Mouse (Mus musculus): ENCODE data around the gene Fbxo9. TPM values are rescaled to one million over a fixed set of nuclear protein-coding genes. Genes with fewer than 3 reads are reported as not detected.
"Not testable (repeated sequence)": the region's sequence is repeated elsewhere in the genome, so short reads cannot be mapped to it uniquely, and the experiment has no call there.

The Fbxo9 gene
- 35.7 and 36.2 TPM in 2 replicates for polyA plus RNA-seq (2015; fragmentation: Nextera tagmentation; extraction: Ambion mirVana)

- under 1% methylated on average over 20 of the region's 20 CpGs for WGBS
- Histone ChIP-seq H3K9ac (ENCODE audit: low read length) (peak within 1 kb of the TSS; percentile 94), H3K4me3 (replicated peaks; ENCODE audit: low read length) (peak within 1 kb of the TSS; percentile 96), H3K27ac (ENCODE audit: low read length) (peak within 1 kb of the TSS; percentile 98), H3K36me3 (ENCODE audit: control insufficient read depth, insufficient read depth, low read length) (no peaks in the 10 kb centered on the region), H3K4me1 (ENCODE audit: control insufficient read depth, insufficient read depth, low read length) (peaks cover 12% of the 10 kb centered on the region; the same call in 1 of the 2 replicates), H3K9me3 (replicated peaks; ENCODE audit: control insufficient read depth, low read length) (no peaks in the 10 kb centered on the region), H3K4me2 (ENCODE audit: low read depth, low read length) (peak within 1 kb of the TSS; percentile 79), H3K27me3 (ENCODE audit: control insufficient read depth, insufficient read depth, low read length) (no peaks in the 10 kb centered on the region)
- ATAC-seq (ENCODE audit: insufficient read depth, low FRiP score): peak; percentile 92
These were observed at the start of gene Fbxo9, which contains the start of gene Ick for GRCm38 (mm10) chr9:78108796-78109239. Gene Fbxo9 (minus strand): TSS chr9:78109065. Gene Ick (plus strand): TSS chr9:78109192.

GRCm38 (mm10) chr9:78157221-78157620 lies 48.4 kb upstream of the Fbxo9 start:
- Histone ChIP-seq H3K9ac (ENCODE audit: low read length) (no peak overlapping the region), H3K9me3 (replicated peaks; ENCODE audit: control insufficient read depth, low read length) (no peaks in the 10 kb centered on the region), H3K27ac (ENCODE audit: low read length) (no peak overlapping the region), H3K27me3 (ENCODE audit: control insufficient read depth, insufficient read depth, low read length) (no peaks in the 10 kb centered on the region), H3K4me2 (ENCODE audit: low read depth, low read length) (no peak overlapping the region), H3K4me3 (replicated peaks; ENCODE audit: low read length) (no peak overlapping the region), H3K36me3 (ENCODE audit: control insufficient read depth, insufficient read depth, low read length) (peaks cover 35% of the 10 kb centered on the region), H3K4me1 (ENCODE audit: control insufficient read depth, insufficient read depth, low read length) (no peaks in the 10 kb centered on the region)
- 87% methylated on average over 1 of the region's 1 CpGs for WGBS
- ATAC-seq (ENCODE audit: insufficient read depth, low FRiP score): no peak

- ATAC-seq (ENCODE audit: insufficient read depth, low FRiP score): no peak
- H3K27me3 ChIP-seq (ENCODE audit: control insufficient read depth, insufficient read depth, low read length): no peaks in the 10 kb centered on the region
- H3K9ac ChIP-seq (ENCODE audit: low read length): no peak overlapping the region
- no peak overlapping the region for H3K4me3 ChIP-seq (replicated peaks; ENCODE audit: low read length)
- no peak overlapping the region for H3K27ac ChIP-seq (ENCODE audit: low read length)
- no peaks in the 10 kb centered on the region for H3K4me1 ChIP-seq (ENCODE audit: control insufficient read depth, insufficient read depth, low read length)
- H3K36me3 ChIP-seq (ENCODE audit: control insufficient read depth, insufficient read depth, low read length): peaks cover 13% of the 10 kb centered on the region
- no peaks in the 10 kb centered on the region for H3K9me3 ChIP-seq (replicated peaks; ENCODE audit: control insufficient read depth, low read length)
- WGBS: 68% methylated on average over 11 of the region's 11 CpGs
- no peak overlapping the region for H3K4me2 ChIP-seq (ENCODE audit: low read depth, low read length)
These were observed 45.5 kb upstream of the Fbxo9 start for GRCm38 (mm10) chr9:78154211-78154977.

GRCm38 (mm10) chr9:78149770-78150169 lies 40.9 kb upstream of the Fbxo9 start:
- H3K9me3 ChIP-seq (replicated peaks; ENCODE audit: control insufficient read depth, low read length); H3K4me1 ChIP-seq (ENCODE audit: control insufficient read depth, insufficient read depth, low read length); H3K27me3 ChIP-seq (ENCODE audit: control insufficient read depth, insufficient read depth, low read length); H3K9ac ChIP-seq (ENCODE audit: low read length); H3K27ac ChIP-seq (ENCODE audit: low read length); ATAC-seq (ENCODE audit: insufficient read depth, low FRiP score); H3K4me2 ChIP-seq (ENCODE audit: low read depth, low read length); H3K4me3 ChIP-seq (replicated peaks; ENCODE audit: low read length); H3K36me3 ChIP-seq (ENCODE audit: control insufficient read depth, insufficient read depth, low read length): not testable (repeated sequence)
- 91% methylated on average over 2 of the region's 2 CpGs for WGBS

- 87% methylated on average over 6 of the region's 6 CpGs for WGBS
- H3K4me3 ChIP-seq (replicated peaks; ENCODE audit: low read length): no peak overlapping the region
- H3K36me3 ChIP-seq (ENCODE audit: control insufficient read depth, insufficient read depth, low read length): no peaks in the 10 kb centered on the region; the same call in 1 of the 2 replicates
These were observed 39.3 kb upstream of the Fbxo9 start for GRCm38 (mm10) chr9:78148149-78148548.

DNA sequence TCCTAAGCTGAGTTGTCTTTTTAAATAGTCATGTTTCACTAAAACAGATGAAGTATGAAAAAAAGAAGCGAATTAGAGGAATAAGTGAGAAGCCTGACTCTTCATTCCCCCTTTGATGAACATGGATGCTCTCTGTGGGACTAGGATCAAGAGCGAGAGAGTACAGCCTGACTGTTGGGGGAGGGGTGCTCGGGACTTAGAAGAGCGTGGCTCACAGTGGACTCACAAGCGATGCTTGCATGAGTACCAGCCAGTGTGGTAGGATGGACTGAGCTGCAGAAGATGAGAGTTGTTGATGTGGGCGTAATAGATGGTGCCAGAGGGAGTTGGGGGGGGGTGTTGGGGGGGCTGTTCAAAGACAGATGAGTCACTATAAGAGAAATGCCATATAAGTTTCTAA lies 37.8 kb upstream of the Fbxo9 start:
- WGBS: 76% methylated on average over 6 of the region's 6 CpGs
- H3K4me2 ChIP-seq (ENCODE audit: low read depth, low read length): no peak overlapping the region

More at GRCm38 (mm10) chr9:78148149-78148548, 39.3 kb upstream of the Fbxo9 start:
- H3K4me1 ChIP-seq (ENCODE audit: control insufficient read depth, insufficient read depth, low read length): no peaks in the 10 kb centered on the region
- H3K9me3 ChIP-seq (replicated peaks; ENCODE audit: control insufficient read depth, low read length): no peaks in the 10 kb centered on the region
- H3K4me2 ChIP-seq (ENCODE audit: low read depth, low read length): no peak overlapping the region
- no peaks in the 10 kb centered on the region for H3K27me3 ChIP-seq (ENCODE audit: control insufficient read depth, insufficient read depth, low read length)
- no peak for ATAC-seq (ENCODE audit: insufficient read depth, low FRiP score)
- H3K9ac ChIP-seq (ENCODE audit: low read length): no peak overlapping the region
- H3K27ac ChIP-seq (ENCODE audit: low read length): no peak overlapping the region

GRCm38 (mm10) chr9:78146099-78146498 lies 37.2 kb upstream of the Fbxo9 start:
- peaks cover 13% of the 10 kb centered on the region for H3K36me3 ChIP-seq (ENCODE audit: control insufficient read depth, insufficient read depth, low read length)
- H3K27me3 ChIP-seq (ENCODE audit: control insufficient read depth, insufficient read depth, low read length): no peaks in the 10 kb centered on the region
- H3K27ac ChIP-seq (ENCODE audit: low read length): no peak overlapping the region

More for the DNA sequence above, 37.8 kb upstream of the Fbxo9 start:
- Histone ChIP-seq H3K9me3 (replicated peaks; ENCODE audit: control insufficient read depth, low read length) (0 out of 2 replicates have a peak, but pooled peaks cover 5% of the 10 kb centered on the region), H3K36me3 (ENCODE audit: control insufficient read depth, insufficient read depth, low read length) (peaks cover 11% of the 10 kb centered on the region), H3K4me1 (ENCODE audit: control insufficient read depth, insufficient read depth, low read length) (no peaks in the 10 kb centered on the region), H3K4me3 (replicated peaks; ENCODE audit: low read length) (no peak overlapping the region), H3K27ac (ENCODE audit: low read length) (no peak overlapping the region; the same call in 1 of the 2 replicates), H3K9ac (ENCODE audit: low read length) (no peak overlapping the region), H3K27me3 (ENCODE audit: control insufficient read depth, insufficient read depth, low read length) (no peaks in the 10 kb centered on the region)
- no peak for ATAC-seq (ENCODE audit: insufficient read depth, low FRiP score)

DNA sequence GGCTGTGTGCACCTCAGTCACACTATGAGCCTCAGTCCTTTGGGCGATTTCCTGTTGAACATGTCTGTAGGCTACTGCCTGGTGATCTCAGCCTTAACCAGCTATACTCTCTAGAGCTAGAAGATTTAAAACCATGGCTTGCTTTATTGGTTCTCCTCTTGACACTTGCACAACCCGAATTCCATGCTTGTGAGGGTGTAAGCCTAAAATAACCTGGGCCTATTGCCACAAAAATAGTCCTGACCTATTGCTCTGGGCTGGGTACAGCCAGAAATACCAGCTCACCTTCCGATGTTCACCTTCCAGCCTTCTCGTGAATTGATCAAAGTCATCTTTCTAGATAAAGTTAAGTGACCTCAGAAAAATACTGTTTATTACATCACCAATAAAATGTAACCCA lies 30.6 kb upstream of the Fbxo9 start:
- ATAC-seq (ENCODE audit: insufficient read depth, low FRiP score): no peak
- Histone ChIP-seq H3K4me3 (replicated peaks; ENCODE audit: low read length) (no peak overlapping the region), H3K4me2 (ENCODE audit: low read depth, low read length) (no peak overlapping the region), H3K27ac (ENCODE audit: low read length) (no peak overlapping the region), H3K27me3 (ENCODE audit: control insufficient read depth, insufficient read depth, low read length) (no peaks in the 10 kb centered on the region), H3K4me1 (ENCODE audit: control insufficient read depth, insufficient read depth, low read length) (no peaks in the 10 kb centered on the region), H3K9me3 (replicated peaks; ENCODE audit: control insufficient read depth, low read length) (0 out of 2 replicates have a peak, but pooled peaks cover 7% of the 10 kb centered on the region), H3K36me3 (ENCODE audit: control insufficient read depth, insufficient read depth, low read length) (peaks cover 17% of the 10 kb centered on the region), H3K9ac (ENCODE audit: low read length) (no peak overlapping the region)
- 81% methylated on average over 4 of the region's 4 CpGs for WGBS

More at GRCm38 (mm10) chr9:78146099-78146498, 37.2 kb upstream of the Fbxo9 start:
- no peak overlapping the region for H3K9ac ChIP-seq (ENCODE audit: low read length)
- 0 out of 2 replicates have a peak, but pooled peaks cover 7% of the 10 kb centered on the region for H3K9me3 ChIP-seq (replicated peaks; ENCODE audit: control insufficient read depth, low read length)
- H3K4me2 ChIP-seq (ENCODE audit: low read depth, low read length): no peak overlapping the region
- H3K4me3 ChIP-seq (replicated peaks; ENCODE audit: low read length): no peak overlapping the region
- no peaks in the 10 kb centered on the region for H3K4me1 ChIP-seq (ENCODE audit: control insufficient read depth, insufficient read depth, low read length)
- WGBS: 76% methylated on average over 4 of the region's 4 CpGs
- peak; percentile 56; the same call in 1 of the 2 replicates for ATAC-seq (ENCODE audit: insufficient read depth, low FRiP score)

GRCm38 (mm10) chr9:78138044-78138676 lies 29.3 kb upstream of the Fbxo9 start:
- Histone ChIP-seq H3K9me3 (replicated peaks; ENCODE audit: control insufficient read depth, low read length) (0 out of 2 replicates have a peak, but pooled peaks cover 7% of the 10 kb centered on the region), H3K4me3 (replicated peaks; ENCODE audit: low read length) (no peak overlapping the region), H3K36me3 (ENCODE audit: control insufficient read depth, insufficient read depth, low read length) (peaks cover 21% of the 10 kb centered on the region), H3K4me2 (ENCODE audit: low read depth, low read length) (no peak overlapping the region), H3K27ac (ENCODE audit: low read length) (no peak overlapping the region), H3K27me3 (ENCODE audit: control insufficient read depth, insufficient read depth, low read length) (no peaks in the 10 kb centered on the region), H3K9ac (ENCODE audit: low read length) (no peak overlapping the region), H3K4me1 (ENCODE audit: control insufficient read depth, insufficient read depth, low read length) (no peaks in the 10 kb centered on the region)
- 87% methylated on average over 9 of the region's 9 CpGs for WGBS
- ATAC-seq (ENCODE audit: insufficient read depth, low FRiP score): no peak
